Mouse (Mus musculus): ENCODE measurements at regions not wholly inside any gene's neighbourhood (a gene's known extent, or its start where the extent isn't known, plus 50 kb on each side); places are given as distances from the start of the nearest gene placed in this dataset.
A peak's percentile ranks its signal among the peaks of the same experiment; 100 is the strongest.

DNA sequence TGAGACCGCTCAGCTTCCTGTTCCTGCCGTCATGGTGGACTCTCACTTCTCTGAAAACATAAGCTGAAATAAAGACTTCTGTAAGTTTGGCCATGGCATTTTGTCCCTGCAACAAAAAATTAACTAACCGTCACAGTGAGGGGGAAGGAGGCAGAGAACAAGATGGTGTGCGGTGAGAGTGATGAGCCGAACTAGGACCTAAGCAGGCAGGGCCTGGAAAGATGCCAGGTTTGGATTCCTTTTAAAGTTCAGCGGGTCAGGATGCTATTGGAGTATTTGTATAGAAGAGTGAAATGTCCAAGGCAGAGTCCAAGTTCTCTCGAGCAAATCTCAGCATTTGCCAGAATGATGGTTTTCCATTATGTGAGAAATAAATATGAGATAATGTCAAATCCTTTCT, 312.3 kb downstream of the Gm49356 start:
- H3K79me2 ChIP-seq (ENCODE audit: control insufficient read depth, insufficient read depth, low read length) = no peaks in the 10 kb centered on the region

GRCm38 (mm10) chr15:59201894-59202670, 313.0 kb downstream of the Gm49356 start:
- Histone ChIP-seq H3K27ac (replicated peaks; ENCODE audit: insufficient read depth, low read depth, low read length) (no peak overlapping the region), H3K4me3 (ENCODE audit: insufficient read depth, low read depth, low read length) (no peak overlapping the region), H3K27me3 (ENCODE audit: control insufficient read depth, insufficient read depth, low read length) (no peaks in the 10 kb centered on the region), H3K36me3 (ENCODE audit: control insufficient read depth, insufficient read depth, low read length) (no peaks in the 10 kb centered on the region), H3K9ac (ENCODE audit: low read depth, low read length) (no peak overlapping the region), H3K79me2 (ENCODE audit: control insufficient read depth, insufficient read depth, low read length) (no peaks in the 10 kb centered on the region), H3K4me1 (ENCODE audit: control insufficient read depth, insufficient read depth, low read length) (peaks cover 13% of the 10 kb centered on the region)
- 68% methylated on average over 19 of the region's 19 CpGs for WGBS
- DNase-seq (ENCODE audit: extremely low read depth, low read depth, low spot score) = peak; percentile 30
- TF ChIP-seq CTCF (IDR thresholded peaks at IDR 0.05; ENCODE audit: low read depth, low read length) (no peak), POLR2A (IDR thresholded peaks at IDR 0.05; ENCODE audit: extremely low read depth, insufficient read depth, low read length) (no peak)

More for the DNA sequence above, 312.3 kb downstream of the Gm49356 start:
- Histone ChIP-seq H3K4me3 (ENCODE audit: insufficient read depth, low read depth, low read length) (no peak overlapping the region), H3K27ac (replicated peaks; ENCODE audit: insufficient read depth, low read depth, low read length) (no peak overlapping the region), H3K4me1 (ENCODE audit: control insufficient read depth, insufficient read depth, low read length) (peaks cover 13% of the 10 kb centered on the region), H3K27me3 (ENCODE audit: control insufficient read depth, insufficient read depth, low read length) (no peaks in the 10 kb centered on the region), H3K36me3 (ENCODE audit: control insufficient read depth, insufficient read depth, low read length) (no peaks in the 10 kb centered on the region), H3K9ac (ENCODE audit: low read depth, low read length) (no peak overlapping the region)
- TF ChIP-seq POLR2A (IDR thresholded peaks at IDR 0.05; ENCODE audit: extremely low read depth, insufficient read depth, low read length) = no peak
- no peak for TF ChIP-seq CTCF (IDR thresholded peaks at IDR 0.05; ENCODE audit: low read depth, low read length)
- peak; percentile 39 for DNase-seq (ENCODE audit: extremely low read depth, low read depth, low spot score)
- 57% methylated on average over 7 of the region's 7 CpGs for WGBS

GRCm38 (mm10) chr15:59203097-59203849, 314.2 kb downstream of the Gm49356 start:
- Histone ChIP-seq H3K79me2 (ENCODE audit: control insufficient read depth, insufficient read depth, low read length) (no peaks in the 10 kb centered on the region), H3K27ac (replicated peaks; ENCODE audit: insufficient read depth, low read depth, low read length) (no peak overlapping the region), H3K36me3 (ENCODE audit: control insufficient read depth, insufficient read depth, low read length) (no peaks in the 10 kb centered on the region), H3K4me3 (ENCODE audit: insufficient read depth, low read depth, low read length) (no peak overlapping the region), H3K9ac (ENCODE audit: low read depth, low read length) (no peak overlapping the region), H3K27me3 (ENCODE audit: control insufficient read depth, insufficient read depth, low read length) (no peaks in the 10 kb centered on the region), H3K4me1 (ENCODE audit: control insufficient read depth, insufficient read depth, low read length) (peaks cover 4% of the 10 kb centered on the region)
- no peak for DNase-seq (ENCODE audit: extremely low read depth, low read depth, low spot score)
- TF ChIP-seq POLR2A (IDR thresholded peaks at IDR 0.05; ENCODE audit: extremely low read depth, insufficient read depth, low read length) (no peak), CTCF (IDR thresholded peaks at IDR 0.05; ENCODE audit: low read depth, low read length) (no peak)
- 82% methylated on average over 17 of the region's 17 CpGs for WGBS

GRCm38 (mm10) chr15:59203850-59204625, 314.9 kb downstream of the Gm49356 start:
- H3K4me1 ChIP-seq (ENCODE audit: control insufficient read depth, insufficient read depth, low read length) = peaks cover 4% of the 10 kb centered on the region
- no peak overlapping the region for H3K9ac ChIP-seq (ENCODE audit: low read depth, low read length)
- H3K79me2 ChIP-seq (ENCODE audit: control insufficient read depth, insufficient read depth, low read length) = no peaks in the 10 kb centered on the region
- H3K36me3 ChIP-seq (ENCODE audit: control insufficient read depth, insufficient read depth, low read length) = no peaks in the 10 kb centered on the region
- no peak overlapping the region for H3K4me3 ChIP-seq (ENCODE audit: insufficient read depth, low read depth, low read length)
- no peaks in the 10 kb centered on the region for H3K27me3 ChIP-seq (ENCODE audit: control insufficient read depth, insufficient read depth, low read length)
- DNase-seq (ENCODE audit: extremely low read depth, low read depth, low spot score) = peak; percentile 31
- TF ChIP-seq CTCF (IDR thresholded peaks at IDR 0.05; ENCODE audit: low read depth, low read length) (peak; percentile 49), POLR2A (IDR thresholded peaks at IDR 0.05; ENCODE audit: extremely low read depth, insufficient read depth, low read length) (no peak)
- no peak overlapping the region for H3K27ac ChIP-seq (replicated peaks; ENCODE audit: insufficient read depth, low read depth, low read length)
- WGBS = 83% methylated on average over 17 of the region's 17 CpGs

GRCm38 (mm10) chr15:59205091-59205490, 316.0 kb downstream of the Gm49356 start:
- Histone ChIP-seq H3K4me1 (ENCODE audit: control insufficient read depth, insufficient read depth, low read length) (peaks cover 4% of the 10 kb centered on the region), H3K79me2 (ENCODE audit: control insufficient read depth, insufficient read depth, low read length) (no peaks in the 10 kb centered on the region), H3K36me3 (ENCODE audit: control insufficient read depth, insufficient read depth, low read length) (no peaks in the 10 kb centered on the region), H3K27ac (replicated peaks; ENCODE audit: insufficient read depth, low read depth, low read length) (no peak overlapping the region), H3K9ac (ENCODE audit: low read depth, low read length) (no peak overlapping the region), H3K27me3 (ENCODE audit: control insufficient read depth, insufficient read depth, low read length) (no peaks in the 10 kb centered on the region), H3K4me3 (ENCODE audit: insufficient read depth, low read depth, low read length) (no peak overlapping the region)
- no peak for TF ChIP-seq CTCF (IDR thresholded peaks at IDR 0.05; ENCODE audit: low read depth, low read length)
- TF ChIP-seq POLR2A (IDR thresholded peaks at IDR 0.05; ENCODE audit: extremely low read depth, insufficient read depth, low read length) = no peak
- 92% methylated on average over 3 of the region's 3 CpGs for WGBS
- no peak for DNase-seq (ENCODE audit: extremely low read depth, low read depth, low spot score)

Data from liver, adult 2 months (tissue).